Mouse (Mus musculus): Measurements from ENCODE around the gene 4930451I11Rik. TPM values are rescaled to one million over a fixed set of nuclear protein-coding genes. Genes with fewer than 3 reads are reported as not detected.

The 4930451I11Rik gene
- polyA plus RNA-seq, 1 experiment from 2014 or later, result not detected

DNA sequence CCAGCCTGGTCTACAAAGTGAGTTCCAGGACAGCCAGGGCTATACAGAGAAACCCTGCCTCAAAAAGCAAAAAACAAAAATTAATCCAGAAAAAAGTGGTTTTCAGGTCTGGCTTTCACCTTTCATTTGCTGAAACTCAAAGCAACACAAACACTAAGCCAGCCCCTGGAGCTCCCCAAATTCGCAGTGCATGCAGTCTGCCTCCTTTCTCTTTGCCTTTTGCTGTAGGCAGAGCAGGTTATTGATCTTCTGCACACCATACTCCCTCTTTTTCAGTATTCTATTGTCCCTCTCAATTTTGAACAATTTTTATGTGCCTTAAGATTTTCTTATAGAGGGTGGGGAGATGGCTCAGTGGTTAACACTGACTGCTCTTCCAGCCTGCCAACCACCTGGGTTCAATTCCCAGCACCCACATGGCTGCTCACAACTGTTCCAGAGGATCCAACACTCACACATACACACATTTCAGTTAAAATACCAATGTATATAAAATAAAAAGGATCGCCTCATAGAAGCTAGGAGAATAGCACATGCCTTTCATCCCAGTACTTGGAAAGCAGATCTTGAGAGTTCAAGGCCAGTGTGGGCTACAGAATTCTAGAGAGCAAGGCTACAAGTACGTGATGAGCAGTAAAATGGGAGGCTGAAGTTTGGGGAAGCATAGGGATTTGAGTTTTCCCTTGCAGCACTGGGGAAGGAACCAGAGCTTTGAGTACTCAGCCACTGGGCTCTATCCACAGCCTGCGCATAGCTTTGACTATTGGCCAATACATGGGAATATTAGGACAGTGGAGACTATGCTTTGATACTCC is 37.8 kb downstream of the 4930451I11Rik start:
- H3K27ac ChIP-seq (ENCODE audit: low read length), result no peak overlapping the region
- no peak overlapping the region for H3K4me3 ChIP-seq (ENCODE audit: low read depth, low read length)

DNA sequence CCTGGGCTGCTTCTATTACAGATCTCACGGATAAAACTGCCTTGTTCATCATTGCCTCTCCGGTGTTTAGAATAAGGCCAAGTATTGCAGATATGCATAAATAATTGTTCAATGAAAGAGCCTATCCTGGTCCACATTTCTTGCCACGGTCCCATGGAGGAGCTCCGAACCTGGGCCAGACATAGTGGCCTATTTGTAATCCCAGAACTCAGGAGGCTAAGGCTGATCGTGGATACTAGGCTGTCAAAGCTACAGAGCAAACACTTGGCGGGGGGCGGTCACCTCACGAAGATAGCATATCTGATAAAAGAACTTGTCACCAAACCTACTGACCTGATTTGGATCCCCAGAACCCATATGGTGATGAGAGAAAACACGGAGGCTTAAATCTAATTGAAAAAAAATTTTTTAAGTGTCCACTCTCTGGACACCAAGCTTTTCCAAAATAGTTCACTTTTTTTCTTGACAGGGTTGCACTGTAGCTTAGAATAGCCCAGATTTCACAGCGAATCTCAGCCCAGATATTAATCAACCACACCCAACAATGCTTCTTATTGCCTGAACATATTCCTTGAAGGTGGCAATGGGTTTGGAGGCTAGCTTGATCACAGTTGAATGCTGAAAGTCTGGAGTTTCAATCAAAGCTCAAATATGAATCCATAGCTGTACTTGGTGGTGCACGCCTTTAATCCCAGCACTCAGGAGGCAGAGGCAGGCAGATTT is 38.6 kb downstream of the 4930451I11Rik start:
- peak overlapping the region; percentile 71 for H3K9ac ChIP-seq (ENCODE audit: low read depth, low read length)
- H3K36me3 ChIP-seq (ENCODE audit: control insufficient read depth, insufficient read depth, low read length), result peaks cover 23% of the 10 kb centered on the region
- H3K4me3 ChIP-seq (ENCODE audit: low read depth, low read length), result peak overlapping the region; percentile 67
- WGBS, result 29% methylated on average over 11 of the region's 11 CpGs
- H3K27ac ChIP-seq (ENCODE audit: low read length), result peak overlapping the region; percentile 87
- peak overlapping the region; percentile 83 for H3K4me2 ChIP-seq (ENCODE audit: low read length)
- ATAC-seq, result peak; percentile 40
- H3K4me1 ChIP-seq (ENCODE audit: control insufficient read depth, insufficient read depth, low read length), result peaks cover 29% of the 10 kb centered on the region
- H3K27me3 ChIP-seq (ENCODE audit: control insufficient read depth, insufficient read depth, low read depth, low read length), result no peaks in the 10 kb centered on the region
- H3K9me3 ChIP-seq (replicated peaks; ENCODE audit: control insufficient read depth, low read length, poor library complexity, severe bottlenecking), result no peaks in the 10 kb centered on the region

More for the DNA sequence above, 37.8 kb downstream of the 4930451I11Rik start:
- Histone ChIP-seq H3K9me3 (replicated peaks; ENCODE audit: control insufficient read depth, low read length, poor library complexity, severe bottlenecking) (no peaks in the 10 kb centered on the region), H3K9ac (ENCODE audit: low read depth, low read length) (no peak overlapping the region), H3K4me1 (ENCODE audit: control insufficient read depth, insufficient read depth, low read length) (peaks cover 34% of the 10 kb centered on the region), H3K27me3 (ENCODE audit: control insufficient read depth, insufficient read depth, low read depth, low read length) (no peaks in the 10 kb centered on the region), H3K4me2 (ENCODE audit: low read length) (no peak overlapping the region), H3K36me3 (ENCODE audit: control insufficient read depth, insufficient read depth, low read length) (peaks cover 17% of the 10 kb centered on the region)
- 78% methylated on average over 4 of the region's 4 CpGs for WGBS
- ATAC-seq, result no peak

GRCm38 (mm10) chr7:126791851-126792720 is 39.4 kb downstream of the 4930451I11Rik start, which contains the start of gene Ppp4c:
TSS of gene Ppp4c (minus strand) at chr7:126792496.
- peaks cover 31% of the 10 kb centered on the region for H3K36me3 ChIP-seq (ENCODE audit: control insufficient read depth, insufficient read depth, low read length)
- peaks cover 21% of the 10 kb centered on the region for H3K4me1 ChIP-seq (ENCODE audit: control insufficient read depth, insufficient read depth, low read length)
- H3K4me3 ChIP-seq (ENCODE audit: low read depth, low read length), result peak within 1 kb of the TSS; percentile 67
- H3K27me3 ChIP-seq (ENCODE audit: control insufficient read depth, insufficient read depth, low read depth, low read length), result no peaks in the 10 kb centered on the region
- peak; percentile 93 for ATAC-seq
- no peaks in the 10 kb centered on the region for H3K9me3 ChIP-seq (replicated peaks; ENCODE audit: control insufficient read depth, low read length, poor library complexity, severe bottlenecking)
- H3K4me2 ChIP-seq (ENCODE audit: low read length), result peak within 1 kb of the TSS; percentile 88
- H3K9ac ChIP-seq (ENCODE audit: low read depth, low read length), result peak within 1 kb of the TSS; percentile 85
- peak within 1 kb of the TSS; percentile 87 for H3K27ac ChIP-seq (ENCODE audit: low read length)
- under 1% methylated on average over 67 of the region's 83 CpGs for WGBS

DNA sequence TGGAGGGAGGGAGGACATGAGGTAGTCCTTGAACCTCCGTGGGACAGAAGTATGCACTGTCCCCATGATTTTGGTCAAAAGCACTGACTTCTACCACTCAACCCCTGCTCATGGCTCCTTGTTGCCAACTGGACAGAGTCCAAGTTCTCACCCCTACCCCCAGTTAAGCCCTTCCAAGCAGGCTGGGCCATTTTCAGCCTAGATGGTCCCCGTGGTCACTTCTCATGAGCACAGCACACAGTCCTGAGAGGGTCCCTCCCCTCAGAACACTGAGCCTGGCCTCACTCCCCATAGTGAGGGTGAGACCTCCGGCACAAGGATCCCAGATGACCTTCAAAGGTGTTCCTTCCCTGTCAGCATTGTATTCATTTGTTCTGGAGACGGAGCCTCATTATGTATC is 42.3 kb downstream of the 4930451I11Rik start:
- Histone ChIP-seq H3K36me3 (ENCODE audit: control insufficient read depth, insufficient read depth, low read length) (peaks cover 43% of the 10 kb centered on the region), H3K27me3 (ENCODE audit: control insufficient read depth, insufficient read depth, low read depth, low read length) (no peaks in the 10 kb centered on the region), H3K4me2 (ENCODE audit: low read length) (no peak overlapping the region), H3K9ac (ENCODE audit: low read depth, low read length) (no peak overlapping the region), H3K4me3 (ENCODE audit: low read depth, low read length) (no peak overlapping the region), H3K4me1 (ENCODE audit: control insufficient read depth, insufficient read depth, low read length) (peaks cover 17% of the 10 kb centered on the region), H3K27ac (ENCODE audit: low read length) (no peak overlapping the region), H3K9me3 (replicated peaks; ENCODE audit: control insufficient read depth, low read length, poor library complexity, severe bottlenecking) (no peaks in the 10 kb centered on the region)
- WGBS, result 88% methylated on average over 4 of the region's 4 CpGs
- ATAC-seq, result no peak

GRCm38 (mm10) chr7:126786142-126786541 is 45.3 kb downstream of the 4930451I11Rik start:
- Histone ChIP-seq H3K27me3 (ENCODE audit: control insufficient read depth, insufficient read depth, low read depth, low read length) (no peaks in the 10 kb centered on the region), H3K4me2 (ENCODE audit: low read length) (no peak overlapping the region), H3K36me3 (ENCODE audit: control insufficient read depth, insufficient read depth, low read length) (peaks cover 44% of the 10 kb centered on the region), H3K4me3 (ENCODE audit: low read depth, low read length) (no peak overlapping the region), H3K27ac (ENCODE audit: low read length) (no peak overlapping the region), H3K9me3 (replicated peaks; ENCODE audit: control insufficient read depth, low read length, poor library complexity, severe bottlenecking) (no peaks in the 10 kb centered on the region), H3K9ac (ENCODE audit: low read depth, low read length) (no peak overlapping the region), H3K4me1 (ENCODE audit: control insufficient read depth, insufficient read depth, low read length) (peaks cover 9% of the 10 kb centered on the region)
- WGBS, result 93% methylated on average over 14 of the region's 14 CpGs
- no peak for ATAC-seq

DNA sequence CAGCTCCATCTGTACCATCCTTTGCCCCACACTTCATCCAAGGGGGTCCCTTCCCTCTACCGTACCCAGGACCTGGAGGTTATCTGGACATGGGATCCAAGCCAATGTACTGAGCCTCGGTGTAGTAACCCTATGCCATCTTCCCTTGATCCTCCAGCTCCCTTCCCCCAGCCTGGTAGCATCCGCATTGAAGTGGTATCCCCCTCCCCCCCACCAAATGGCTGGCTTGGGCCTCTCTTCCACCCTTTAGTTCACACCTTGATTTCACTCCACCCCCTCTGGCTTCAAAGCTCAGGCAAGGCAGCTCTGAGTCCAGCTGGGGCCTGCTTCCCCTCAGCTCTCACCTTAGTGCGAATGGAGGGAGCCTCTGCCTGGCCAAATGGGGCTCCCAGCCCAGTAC is 46.4 kb downstream of the 4930451I11Rik start:
- Histone ChIP-seq H3K9ac (ENCODE audit: low read depth, low read length) (no peak overlapping the region), H3K4me1 (ENCODE audit: control insufficient read depth, insufficient read depth, low read length) (peaks cover 6% of the 10 kb centered on the region), H3K36me3 (ENCODE audit: control insufficient read depth, insufficient read depth, low read length) (peaks cover 44% of the 10 kb centered on the region), H3K27ac (ENCODE audit: low read length) (no peak overlapping the region), H3K4me3 (ENCODE audit: low read depth, low read length) (no peak overlapping the region), H3K27me3 (ENCODE audit: control insufficient read depth, insufficient read depth, low read depth, low read length) (no peaks in the 10 kb centered on the region), H3K4me2 (ENCODE audit: low read length) (no peak overlapping the region), H3K9me3 (replicated peaks; ENCODE audit: control insufficient read depth, low read length, poor library complexity, severe bottlenecking) (no peaks in the 10 kb centered on the region)
- ATAC-seq, result no peak
- 90% methylated on average over 4 of the region's 4 CpGs for WGBS

- no peaks in the 10 kb centered on the region for H3K9me3 ChIP-seq (replicated peaks; ENCODE audit: control insufficient read depth, low read length, poor library complexity, severe bottlenecking)
- H3K27ac ChIP-seq (ENCODE audit: low read length), result no peak overlapping the region
- H3K4me2 ChIP-seq (ENCODE audit: low read length), result no peak overlapping the region
- no peak overlapping the region for H3K4me3 ChIP-seq (ENCODE audit: low read depth, low read length)
- H3K36me3 ChIP-seq (ENCODE audit: control insufficient read depth, insufficient read depth, low read length), result peaks cover 43% of the 10 kb centered on the region
- no peaks in the 10 kb centered on the region for H3K27me3 ChIP-seq (ENCODE audit: control insufficient read depth, insufficient read depth, low read depth, low read length)
- no peak for ATAC-seq
- H3K4me1 ChIP-seq (ENCODE audit: control insufficient read depth, insufficient read depth, low read length), result peaks cover 12% of the 10 kb centered on the region
- 91% methylated on average over 7 of the region's 7 CpGs for WGBS
- H3K9ac ChIP-seq (ENCODE audit: low read depth, low read length), result no peak overlapping the region
These were observed 47.0 kb downstream of the 4930451I11Rik start for GRCm38 (mm10) chr7:126784469-126784868.

GRCm38 (mm10) chr7:126782693-126783092 is 48.7 kb downstream of the 4930451I11Rik start:
- H3K4me3 ChIP-seq (ENCODE audit: low read depth, low read length), result no peak overlapping the region
- no peak overlapping the region for H3K4me2 ChIP-seq (ENCODE audit: low read length)
- peaks cover 28% of the 10 kb centered on the region for H3K36me3 ChIP-seq (ENCODE audit: control insufficient read depth, insufficient read depth, low read length)
- H3K9me3 ChIP-seq (replicated peaks; ENCODE audit: control insufficient read depth, low read length, poor library complexity, severe bottlenecking), result no peaks in the 10 kb centered on the region
- WGBS, result 87% methylated on average over 13 of the region's 13 CpGs
- peaks cover 19% of the 10 kb centered on the region for H3K4me1 ChIP-seq (ENCODE audit: control insufficient read depth, insufficient read depth, low read length)
- ATAC-seq, result no peak
- H3K27ac ChIP-seq (ENCODE audit: low read length), result no peak overlapping the region
- H3K27me3 ChIP-seq (ENCODE audit: control insufficient read depth, insufficient read depth, low read depth, low read length), result no peaks in the 10 kb centered on the region
- H3K9ac ChIP-seq (ENCODE audit: low read depth, low read length), result no peak overlapping the region

Data from midbrain, embryonic 16.5 days (tissue).